Mouse (Mus musculus) frontal cortex, postnatal 14 days (tissue): ENCODE data around the gene Ahctf1.

Experiments
- DNase-seq, 2 experiments: peaks; one replicate each; pipeline ENCODE4 v3.0.0; 2022; ENCODE audit warnings: low spot score in 2 of 2

Gene Ahctf1

GRCm38 (mm10) chr1:179804140-179804881 is 831 bp upstream of the Ahctf1 start:
- DNase-seq: peak in 1 of 2 experiments; percentile 6

GRCm38 (mm10) chr1:179802610-179803512 is 619 bp downstream of the Ahctf1 start, which contains the start of gene Gm10518:
Gene Gm10518 (plus strand): TSS chr1:179803376.
- DNase-seq: peak; percentile 34 to 37

GRCm38 (mm10) chr1:179798794-179799193 is 4.7 kb downstream of the Ahctf1 start:
- no peak for DNase-seq

- DNase-seq: no peak
Observed at GRCm38 (mm10) chr1:179787281-179787680, 16.2 kb downstream of the Ahctf1 start.

- no peak for DNase-seq
Observed at GRCm38 (mm10) chr1:179785502-179785901, 18.0 kb downstream of the Ahctf1 start.

- DNase-seq: no peak
Observed at GRCm38 (mm10) chr1:179784098-179784497, 19.4 kb downstream of the Ahctf1 start.

GRCm38 (mm10) chr1:179776831-179777230 is 26.6 kb downstream of the Ahctf1 start:
- no peak for DNase-seq

GRCm38 (mm10) chr1:179760553-179760952 is 42.9 kb downstream of the Ahctf1 start:
- DNase-seq: no peak

- no peak for DNase-seq
Observed at GRCm38 (mm10) chr1:179760086-179760485, 43.4 kb downstream of the Ahctf1 start.

GRCm38 (mm10) chr1:179756477-179756876 is 47.0 kb downstream of the Ahctf1 start:
- DNase-seq: no peak

GRCm38 (mm10) chr1:179753006-179753405 is 50.5 kb downstream of the Ahctf1 start:
- no peak for DNase-seq

GRCm38 (mm10) chr1:179752276-179752675 is 51.2 kb downstream of the Ahctf1 start:
- no peak for DNase-seq

GRCm38 (mm10) chr1:179745171-179745570 is 58.3 kb downstream of the Ahctf1 start, which contains the start of gene Kif28:
Gene Kif28 (minus strand): TSS chr1:179745271.
- DNase-seq: no peak

GRCm38 (mm10) chr1:179743593-179744193 is 59.8 kb downstream of the Ahctf1 start:
- DNase-seq: no peak

GRCm38 (mm10) chr1:179736483-179736882 is 67.0 kb downstream of the Ahctf1 start:
- no peak for DNase-seq

GRCm38 (mm10) chr1:179734500-179735474 is 68.7 kb downstream of the Ahctf1 start:
- DNase-seq: peak; percentile 27 to 61

- DNase-seq: no peak
Observed at GRCm38 (mm10) chr1:179731391-179731790, 72.1 kb downstream of the Ahctf1 start.

GRCm38 (mm10) chr1:179728661-179729060 is 74.8 kb downstream of the Ahctf1 start:
- DNase-seq: no peak

- DNase-seq: no peak
Observed at GRCm38 (mm10) chr1:179722811-179723469, 80.5 kb downstream of the Ahctf1 start.

GRCm38 (mm10) chr1:179715786-179716185 is 87.7 kb downstream of the Ahctf1 start:
- no peak for DNase-seq
